Mouse (Mus musculus) liver, embryonic 14.5 days (tissue): ENCODE results near the gene Cdyl2. TPM values are rescaled to one million over a fixed set of nuclear protein-coding genes. Genes with fewer than 3 reads are reported as not detected.

Experiments used
- ATAC-seq: fragments of 200-750 bp; cut with Nextera tagmentation; 2 replicates; pipeline ENCODE4 v1.8.0; 2017; ENCODE audit warnings: moderate number of reproducible peaks, mild to moderate bottlenecking, moderate library complexity; ENCODE audit not compliant: insufficient read depth
- DNase-seq, 3 experiments: peaks; one replicate each; pipeline ENCODE4 v3.0.0-alpha.2; 2012 to 2013; ENCODE audit warnings: low read depth in 3 of 3, low spot score in 3 of 3
- H3K27ac ChIP-seq: fragments of 300-500 bp; sonication (generic); 2 replicates; pipeline ENCODE4 v1.5.1; 2014; ENCODE audit warnings: moderate library complexity, mild to moderate bottlenecking, control low read depth, inconsistent platforms
- H3K27me3 ChIP-seq: fragments of 300-500 bp; sonication (generic); 2 replicates; pipeline ENCODE4 v1.6.1; 2014; ENCODE audit warnings: mild to moderate bottlenecking, low read length, moderate library complexity; ENCODE audit not compliant: control insufficient read depth, insufficient read depth
- H3K36me3 ChIP-seq: fragments of 300-500 bp; sonication (generic); replicated peaks from 2 replicates; pipeline ENCODE4 v1.6.1; 2014; ENCODE audit warnings: low read depth; ENCODE audit not compliant: control insufficient read depth, insufficient read depth
- H3K4me1 ChIP-seq, 2 experiments: fragments of 200-500 bp in 1 of 2; fragments of 300-500 bp in 1 of 2; sonication (generic) in 1 of 2; replicated peaks; 2 replicates each; pipeline ENCODE4 v1.6.1; 2012 to 2014; ENCODE audit warnings: antibody characterized with exemption in 1 of 2, inconsistent platforms in 1 of 2, low read length in 1 of 2; ENCODE audit not compliant: control insufficient read depth in 2 of 2, insufficient read depth in 2 of 2
- H3K4me2 ChIP-seq: fragments of 300-500 bp; sonication (generic); 2 replicates; pipeline ENCODE4 v1.6.1; 2014; ENCODE audit warnings: low read depth, mild to moderate bottlenecking, control low read depth, moderate library complexity
- H3K4me3 ChIP-seq, 2 experiments: fragments of 200-500 bp in 1 of 2; fragments of 300-500 bp in 1 of 2; sonication (generic) in 1 of 2; 2 replicates each; pipeline ENCODE4 v1.5.1; 2012 to 2014; ENCODE audit warnings: low read depth in 2 of 2, low read length in 2 of 2, mild to moderate bottlenecking in 2 of 2, control low read depth in 1 of 2, inconsistent platforms in 1 of 2, moderate library complexity in 1 of 2; ENCODE audit not compliant: insufficient read depth in 1 of 2
- H3K9ac ChIP-seq: fragments of 300-500 bp; sonication (generic); replicated peaks from 2 replicates; pipeline ENCODE4 v1.6.1; 2014; ENCODE audit warnings: mild to moderate bottlenecking, control low read depth, moderate library complexity
- H3K9me3 ChIP-seq: fragments of 300-500 bp; sonication (generic); 2 replicates; pipeline ENCODE4 v1.6.1; 2016; ENCODE audit warnings: low read length, mixed read lengths; ENCODE audit not compliant: control insufficient read depth
- CTCF ChIP-seq: IDR thresholded peaks from 2 replicates; pipeline ENCODE4 v1.5.1; 2016; ENCODE audit warnings: antibody characterized with exemption, low read depth, control low read depth
- EP300 ChIP-seq: IDR thresholded peaks from 2 replicates; pipeline ENCODE4 v1.6.1; 2016; ENCODE audit warnings: antibody characterized with exemption, low read depth
- WGBS: fragments of 180-500 bp; shearing (Covaris S2); extraction: QIAGEN DNeasy Blood & Tissue Kit; methylation state at CpG from one replicate; pipeline ENCODE4 v1.1.7; 2014; ENCODE audit not compliant: insufficient replicate concordance; 5-methylcytosine and 5-hydroxymethylcytosine counted together
- polyA plus RNA-seq, 2 experiments: library from polyadenylated mRNA; depleted of rRNA in 1 of 2; stranded (reverse) in 1 of 2; unstranded in 1 of 2; fragments of >200 nt; fragmentation: Nextera tagmentation in 1 of 2; extraction: Ambion mirVana in 1 of 2; gene quantifications; 2 replicates each; pipeline versions ENCODE4 v1.2.1 to v1.2.3; 2012 to 2014

Gene Cdyl2
- polyA plus RNA-seq, 2 experiments: 0.77 to 1.5 TPM

DNA sequence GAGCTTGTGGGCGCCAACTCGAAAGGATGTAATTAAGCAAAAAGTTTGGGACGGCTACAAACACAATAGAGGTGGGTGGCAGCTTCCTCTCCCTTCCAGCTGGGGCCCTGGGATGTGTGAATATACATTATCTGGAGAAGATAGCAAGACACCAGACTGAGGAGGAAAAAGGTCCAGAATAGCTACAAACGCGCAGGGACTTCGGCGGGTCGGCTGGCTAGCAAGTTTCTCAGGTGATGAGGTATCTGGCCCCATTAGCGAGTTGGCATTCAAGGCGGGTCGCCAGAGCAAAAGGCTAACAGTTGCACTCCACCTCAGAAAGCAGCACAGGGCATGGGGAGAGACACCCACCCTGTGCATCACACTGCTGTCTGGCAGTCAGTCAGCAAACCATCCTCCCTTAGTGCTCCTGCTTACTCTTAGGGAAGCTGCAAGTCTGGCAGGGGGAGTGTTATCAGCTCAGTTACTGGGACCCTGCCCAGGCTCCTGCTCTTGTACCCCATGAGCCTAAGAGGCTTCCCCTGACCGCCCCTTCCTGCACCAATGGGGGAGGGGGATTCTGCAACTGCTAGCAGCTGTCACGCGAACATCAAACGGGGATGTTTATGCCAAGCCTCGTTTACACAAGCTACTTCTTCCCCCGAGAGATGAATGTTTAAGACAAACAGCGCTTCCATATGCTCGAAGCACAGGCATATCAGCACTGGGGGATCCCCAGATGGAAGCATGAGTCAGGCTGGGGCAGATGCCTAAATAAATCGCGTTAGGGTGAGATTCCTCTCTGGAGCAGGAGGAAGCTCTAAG is 111.4 kb downstream of the Cdyl2 start:
- Histone ChIP-seq H3K9me3 (no peaks in the 10 kb centered on the region), H3K4me2 (no peak overlapping the region), H3K27me3 (no peaks in the 10 kb centered on the region), H3K27ac (no peak overlapping the region), H3K4me3 (no peak overlapping the region), H3K9ac (no peak overlapping the region), H3K4me1 (no peaks in the 10 kb centered on the region), H3K36me3 (no peaks in the 10 kb centered on the region)
- ATAC-seq (no peak), DNase-seq (no peak)
- 64% methylated on average over 21 of the region's 21 CpGs for WGBS
- no peak for TF ChIP-seq EP300
- no peak for TF ChIP-seq CTCF

DNA sequence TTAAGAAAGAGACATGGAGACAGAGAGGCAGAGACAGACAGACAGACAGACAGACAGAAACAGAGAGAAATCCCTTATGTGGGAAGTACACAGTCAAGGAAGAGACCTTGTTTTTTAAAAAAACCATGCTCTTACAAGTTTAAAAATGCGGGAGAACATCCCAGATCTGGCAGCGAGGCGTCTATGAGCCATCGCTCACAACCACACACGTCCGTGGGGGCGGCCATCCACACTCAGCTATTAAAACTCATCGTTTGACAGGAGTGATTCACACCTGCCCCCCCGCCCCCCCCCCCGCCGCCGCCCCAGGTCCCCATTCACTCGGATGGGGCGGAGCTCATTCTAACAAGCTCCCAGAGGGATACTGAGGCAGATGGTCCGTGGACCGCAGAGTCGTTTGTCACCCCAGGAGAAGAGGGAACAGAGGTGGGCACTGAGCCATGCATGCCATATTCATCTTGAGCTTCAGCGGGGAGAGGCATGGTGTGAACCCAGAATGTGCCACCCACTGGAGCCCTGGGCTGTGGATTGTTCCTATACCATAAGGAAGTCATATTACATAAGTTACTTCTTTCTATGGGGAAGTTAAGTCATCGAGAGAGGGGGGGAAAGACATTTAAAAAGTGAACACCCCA is 113.0 kb downstream of the Cdyl2 start:
- H3K9me3 ChIP-seq: no peaks in the 10 kb centered on the region
- no peak for ATAC-seq
- no peak overlapping the region for H3K9ac ChIP-seq
- H3K4me2 ChIP-seq: no peak overlapping the region
- 72% methylated on average over 19 of the region's 19 CpGs for WGBS
- H3K4me3 ChIP-seq: no peak overlapping the region
- TF ChIP-seq CTCF (no peak), EP300 (no peak)
- H3K27ac ChIP-seq: no peak overlapping the region
- no peaks in the 10 kb centered on the region for H3K4me1 ChIP-seq
- DNase-seq: no peak
- no peaks in the 10 kb centered on the region for H3K36me3 ChIP-seq
- no peaks in the 10 kb centered on the region for H3K27me3 ChIP-seq

DNA sequence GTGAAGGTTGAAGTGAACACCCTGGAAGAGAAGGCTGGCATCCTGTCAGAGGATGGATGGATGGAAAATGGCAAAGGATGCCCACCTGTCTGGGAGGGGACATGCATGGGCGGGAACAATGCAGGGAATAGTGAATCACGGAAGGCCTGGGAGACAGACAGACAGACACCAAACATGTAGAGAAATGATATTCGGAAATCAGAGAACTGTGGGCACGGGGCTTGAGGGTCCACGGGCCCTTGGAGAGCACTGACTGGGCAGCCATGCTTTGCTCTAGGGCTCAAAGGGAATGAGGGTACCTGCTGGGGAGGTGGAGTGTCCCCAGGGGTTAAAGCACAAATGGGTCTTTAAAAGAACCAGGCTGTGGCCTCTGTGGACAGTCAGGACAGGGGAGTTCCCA is 113.6 kb downstream of the Cdyl2 start:
- ATAC-seq (no peak), DNase-seq (no peak)
- Histone ChIP-seq H3K9me3 (no peaks in the 10 kb centered on the region), H3K4me1 (no peaks in the 10 kb centered on the region), H3K27me3 (no peaks in the 10 kb centered on the region), H3K36me3 (no peaks in the 10 kb centered on the region), H3K4me3 (no peak overlapping the region), H3K27ac (no peak overlapping the region), H3K9ac (no peak overlapping the region), H3K4me2 (no peak overlapping the region)
- TF ChIP-seq CTCF (no peak), EP300 (no peak)
- WGBS: 74% methylated on average over 5 of the region's 5 CpGs

DNA sequence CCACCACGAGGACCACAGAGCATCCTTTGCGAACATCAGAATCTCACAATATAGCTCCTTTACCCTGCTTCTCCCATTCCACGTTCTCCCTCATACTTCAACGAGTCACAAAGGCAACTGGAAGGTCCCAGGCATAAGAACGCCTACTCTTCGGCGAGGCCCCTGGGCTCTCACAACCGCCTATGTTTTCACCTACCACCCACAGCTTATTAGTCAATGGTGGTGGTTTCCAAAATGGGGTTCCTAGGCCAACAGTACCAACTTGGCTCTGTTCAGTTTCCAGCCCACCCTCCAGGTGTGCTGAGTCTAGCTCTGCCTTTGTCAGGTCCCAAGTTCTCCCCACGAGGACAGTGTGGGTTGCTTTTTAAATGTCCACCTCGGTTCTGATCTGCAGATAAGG is 114.0 kb downstream of the Cdyl2 start:
- Histone ChIP-seq H3K27ac (no peak overlapping the region), H3K36me3 (no peaks in the 10 kb centered on the region), H3K4me3 (no peak overlapping the region), H3K27me3 (no peaks in the 10 kb centered on the region), H3K4me1 (no peaks in the 10 kb centered on the region), H3K4me2 (no peak overlapping the region), H3K9me3 (no peaks in the 10 kb centered on the region), H3K9ac (no peak overlapping the region)
- TF ChIP-seq EP300: no peak
- no peak for DNase-seq
- WGBS: 65% methylated on average over 10 of the region's 10 CpGs
- ATAC-seq: no peak

DNA sequence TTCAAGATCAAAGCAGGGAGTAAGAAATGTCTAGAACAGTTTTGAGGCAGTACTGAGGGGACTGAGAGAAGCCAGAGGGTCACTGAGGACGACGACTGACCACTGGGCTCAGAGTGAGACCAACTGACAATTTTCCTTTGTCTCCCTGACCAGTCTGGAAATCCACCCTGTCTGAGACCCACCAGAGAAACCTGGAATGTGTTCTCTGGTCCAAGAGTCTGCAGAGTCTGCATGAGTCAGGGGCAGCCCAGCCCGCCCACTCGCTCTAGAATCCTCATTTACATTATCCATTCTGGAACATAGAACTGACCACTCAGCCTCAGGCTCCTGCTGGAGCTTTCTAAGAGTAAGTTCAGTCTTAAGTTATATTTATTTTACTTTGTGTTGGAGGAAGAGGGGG is 114.9 kb downstream of the Cdyl2 start:
- ATAC-seq (no peak), DNase-seq (no peak)
- Histone ChIP-seq H3K27ac (no peak overlapping the region), H3K9ac (no peak overlapping the region), H3K4me3 (no peak overlapping the region), H3K4me1 (no peaks in the 10 kb centered on the region), H3K9me3 (no peaks in the 10 kb centered on the region), H3K4me2 (no peak overlapping the region), H3K27me3 (no peaks in the 10 kb centered on the region), H3K36me3 (no peaks in the 10 kb centered on the region)
- TF ChIP-seq EP300 (no peak), CTCF (no peak)
- 69% methylated on average over 4 of the region's 4 CpGs for WGBS
